Mouse (Mus musculus): ENCODE data around the gene Gdf2. TPM values are rescaled to one million over a fixed set of nuclear protein-coding genes. Genes with fewer than 3 reads are reported as not detected.

Gene Gdf2
- 0.11 and 0.19 TPM in 2 replicates for polyA plus RNA-seq (2015; fragmentation: Nextera tagmentation; extraction: Ambion mirVana)

DNA sequence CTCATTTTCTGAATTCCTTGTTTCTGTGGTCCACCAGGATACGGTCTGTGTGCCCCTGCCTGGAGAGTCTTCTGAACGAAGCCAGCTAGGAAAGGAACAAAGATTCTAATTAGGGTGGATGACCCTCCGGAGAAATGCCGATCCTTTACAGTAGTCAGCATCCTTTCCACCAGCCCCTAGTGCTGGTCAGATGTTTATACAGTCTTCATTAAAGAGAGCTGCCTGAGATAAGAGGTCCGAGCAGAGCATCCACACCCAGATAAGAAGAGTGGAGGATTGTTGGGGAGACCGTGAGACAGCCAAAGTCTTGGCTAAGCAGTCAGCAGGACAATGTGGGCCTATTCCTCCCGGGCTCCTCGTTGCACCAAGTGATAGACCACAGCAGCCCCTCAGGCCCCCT, at the start of gene Gdf2:
Gene Gdf2, plus strand, starts transcription at position 301 of the 400 bp plus-strand sequence.
- Histone ChIP-seq H3K36me3 (no peaks in the 10 kb centered on the region), H3K27ac (no peak within 1 kb of the TSS), H3K4me1 (replicated peaks) (peaks cover 4% of the 10 kb centered on the region), H3K27me3 (peaks cover 6% of the 10 kb centered on the region), H3K9ac (no peak within 1 kb of the TSS), H3K4me2 (no peak within 1 kb of the TSS), H3K4me3 (no peak within 1 kb of the TSS), H3K9me3 (replicated peaks) (no peaks in the 10 kb centered on the region)
- ATAC-seq (replicated peaks; ENCODE audit: insufficient number of reproducible peaks, insufficient read depth, low FRiP score, low read depth), result 0 out of 2 replicates have a peak, but pooled peaks have one; percentile 31
- 28% methylated on average over 8 of the region's 8 CpGs for WGBS

DNA sequence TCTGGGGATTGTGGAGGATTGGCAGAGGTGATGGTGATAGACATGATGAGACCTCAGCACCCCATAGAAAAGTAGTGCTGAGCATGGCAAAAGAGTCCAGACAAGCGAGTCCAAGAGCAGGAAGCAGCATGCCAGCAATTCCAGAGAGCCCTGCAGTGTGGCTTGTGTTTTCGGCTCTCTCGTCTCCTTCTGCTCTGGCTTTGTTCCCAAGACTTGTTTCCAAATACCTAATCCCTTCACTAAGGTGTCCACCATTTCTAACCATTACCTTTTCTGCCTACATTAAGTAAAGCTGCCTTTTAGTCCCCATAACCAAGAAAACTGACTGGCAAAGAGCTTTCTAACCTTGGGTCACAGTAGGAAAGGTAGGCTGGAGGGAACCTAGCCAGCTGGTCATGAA, 49.3 kb upstream of the Gdf2 start:
- H3K9ac ChIP-seq, result no peak overlapping the region
- peaks cover 1% of the 10 kb centered on the region for H3K4me1 ChIP-seq (replicated peaks)
- no peaks in the 10 kb centered on the region for H3K36me3 ChIP-seq
- no peak for ATAC-seq (replicated peaks; ENCODE audit: insufficient number of reproducible peaks, insufficient read depth, low FRiP score, low read depth)
- no peaks in the 10 kb centered on the region for H3K9me3 ChIP-seq (replicated peaks)
- 72% methylated on average over 3 of the region's 3 CpGs for WGBS
- H3K27ac ChIP-seq, result no peak overlapping the region
- H3K4me2 ChIP-seq, result no peak overlapping the region
- H3K4me3 ChIP-seq, result no peak overlapping the region
- H3K27me3 ChIP-seq, result peaks cover 5% of the 10 kb centered on the region; the same call in 1 of the 2 replicates

DNA sequence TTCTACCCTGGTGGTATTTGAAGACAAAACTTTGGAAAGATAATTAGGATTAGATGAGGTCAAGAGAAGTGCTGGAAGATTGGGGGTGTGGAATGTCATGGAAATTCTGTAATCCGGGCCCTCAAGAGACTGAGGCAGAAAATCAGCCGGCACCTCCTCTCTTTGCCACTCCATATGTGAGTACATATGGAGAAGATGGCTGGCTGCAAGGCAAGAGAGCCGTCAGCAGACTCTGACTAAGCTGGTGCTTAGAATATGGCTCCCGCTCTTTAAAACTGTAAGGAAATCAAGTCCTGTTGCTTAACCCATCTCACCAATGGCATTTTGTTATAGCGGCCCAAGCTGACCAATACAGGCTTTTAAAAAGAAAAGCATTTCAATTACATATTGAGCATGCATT, 45.1 kb upstream of the Gdf2 start:
- Histone ChIP-seq H3K9me3 (replicated peaks) (no peaks in the 10 kb centered on the region), H3K4me3 (no peak overlapping the region), H3K27me3 (peaks cover 3% of the 10 kb centered on the region; the same call in 1 of the 2 replicates), H3K9ac (no peak overlapping the region), H3K4me2 (no peak overlapping the region), H3K36me3 (no peaks in the 10 kb centered on the region), H3K4me1 (replicated peaks) (peaks cover 8% of the 10 kb centered on the region), H3K27ac (no peak overlapping the region)
- 84% methylated on average over 5 of the region's 5 CpGs for WGBS
- ATAC-seq (replicated peaks; ENCODE audit: insufficient number of reproducible peaks, insufficient read depth, low FRiP score, low read depth), result no peak

DNA sequence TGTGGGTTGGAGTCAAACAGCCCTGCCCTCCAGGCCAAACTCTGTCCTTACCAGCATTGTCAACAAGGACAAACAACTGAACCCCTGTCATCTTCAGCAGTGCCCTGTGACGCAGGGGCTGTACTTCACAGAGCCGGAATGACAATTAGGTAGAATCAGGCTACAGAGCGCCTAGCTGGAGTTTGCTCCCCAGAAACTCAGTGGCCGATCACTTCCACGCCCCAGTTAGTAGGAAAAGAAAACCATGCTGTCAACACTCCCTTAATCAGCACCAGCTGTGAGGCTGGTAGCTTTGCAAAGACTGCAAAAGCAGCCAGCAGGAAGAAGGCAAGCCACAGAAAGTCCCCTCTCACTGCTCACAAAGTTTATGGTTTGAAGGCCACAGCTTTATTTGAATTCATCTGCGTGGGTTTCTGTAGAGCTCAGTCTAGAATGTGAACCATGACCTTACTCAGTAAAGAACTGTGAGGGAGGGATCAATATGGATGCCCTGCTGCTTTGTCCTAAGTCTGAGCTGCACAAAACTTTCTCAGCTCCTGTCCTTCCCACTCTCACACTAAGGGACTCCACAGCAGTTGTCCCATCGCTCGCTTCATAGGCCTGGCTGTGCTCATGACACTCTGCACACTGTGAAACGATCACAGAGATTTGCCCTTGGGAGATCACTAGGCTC, 44.1 kb upstream of the Gdf2 start:
- Histone ChIP-seq H3K9ac (no peak overlapping the region), H3K4me2 (no peak overlapping the region), H3K4me3 (no peak overlapping the region), H3K27ac (no peak overlapping the region), H3K27me3 (peaks cover 3% of the 10 kb centered on the region; the same call in 1 of the 2 replicates), H3K4me1 (replicated peaks) (peaks cover 8% of the 10 kb centered on the region), H3K36me3 (no peaks in the 10 kb centered on the region), H3K9me3 (replicated peaks) (no peaks in the 10 kb centered on the region)
- ATAC-seq (replicated peaks; ENCODE audit: insufficient number of reproducible peaks, insufficient read depth, low FRiP score, low read depth), result no peak
- WGBS, result 20% methylated on average over 9 of the region's 9 CpGs

DNA sequence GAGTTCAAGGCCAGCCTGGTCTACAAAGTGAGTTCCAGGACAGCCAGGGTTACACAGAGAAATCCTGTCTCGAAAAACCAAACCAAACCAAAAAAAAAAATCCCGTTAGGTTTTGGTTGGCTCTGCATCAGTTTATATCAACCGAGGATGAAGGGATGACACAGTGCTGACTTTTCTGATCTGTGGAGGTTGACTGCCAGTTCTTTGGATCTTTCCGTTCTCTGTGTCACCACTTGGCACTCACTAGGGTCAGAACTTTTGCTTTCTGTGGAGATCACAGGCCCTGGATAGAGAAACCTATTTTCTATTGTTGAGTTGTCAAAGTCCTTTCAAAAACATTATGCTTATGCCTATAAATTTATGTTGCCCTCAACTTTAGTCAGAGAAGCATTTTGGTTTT, 38.1 kb upstream of the Gdf2 start:
- Histone ChIP-seq H3K27ac (no peak overlapping the region), H3K4me1 (replicated peaks) (no peaks in the 10 kb centered on the region), H3K9ac (no peak overlapping the region), H3K27me3 (peaks cover 6% of the 10 kb centered on the region; the same call in 1 of the 2 replicates), H3K4me3 (no peak overlapping the region), H3K4me2 (no peak overlapping the region), H3K36me3 (no peaks in the 10 kb centered on the region), H3K9me3 (replicated peaks) (no peaks in the 10 kb centered on the region)
- no peak for ATAC-seq (replicated peaks; ENCODE audit: insufficient number of reproducible peaks, insufficient read depth, low FRiP score, low read depth)
- 78% methylated on average over 4 of the region's 4 CpGs for WGBS

DNA sequence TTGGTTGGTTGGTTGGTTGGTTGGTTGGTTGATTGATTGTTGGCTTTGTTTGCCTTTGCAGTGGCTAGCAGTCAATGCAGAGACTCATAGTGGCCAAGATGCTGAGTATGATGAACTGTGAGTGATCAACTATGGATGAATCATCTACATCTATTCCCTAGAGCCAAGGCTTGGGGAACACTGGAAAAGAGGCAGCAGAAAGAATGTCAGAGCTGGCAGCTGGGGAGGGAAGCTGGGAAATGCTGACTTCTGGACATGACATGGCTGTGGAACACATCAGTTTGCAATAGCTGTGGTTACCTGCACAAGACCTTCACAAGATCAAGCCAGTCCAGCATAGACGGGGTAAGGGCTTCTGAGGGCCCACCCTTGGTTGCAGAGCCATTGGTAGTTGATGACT, 37.6 kb upstream of the Gdf2 start:
- Histone ChIP-seq H3K27ac (no peak overlapping the region), H3K9me3 (replicated peaks) (no peaks in the 10 kb centered on the region), H3K4me1 (replicated peaks) (no peaks in the 10 kb centered on the region), H3K4me2 (no peak overlapping the region), H3K27me3 (peaks cover 4% of the 10 kb centered on the region; the same call in 1 of the 2 replicates), H3K36me3 (no peaks in the 10 kb centered on the region), H3K9ac (no peak overlapping the region), H3K4me3 (no peak overlapping the region)
- WGBS, result 62% methylated on average over 1 of the region's 1 CpGs
- no peak for ATAC-seq (replicated peaks; ENCODE audit: insufficient number of reproducible peaks, insufficient read depth, low FRiP score, low read depth)

DNA sequence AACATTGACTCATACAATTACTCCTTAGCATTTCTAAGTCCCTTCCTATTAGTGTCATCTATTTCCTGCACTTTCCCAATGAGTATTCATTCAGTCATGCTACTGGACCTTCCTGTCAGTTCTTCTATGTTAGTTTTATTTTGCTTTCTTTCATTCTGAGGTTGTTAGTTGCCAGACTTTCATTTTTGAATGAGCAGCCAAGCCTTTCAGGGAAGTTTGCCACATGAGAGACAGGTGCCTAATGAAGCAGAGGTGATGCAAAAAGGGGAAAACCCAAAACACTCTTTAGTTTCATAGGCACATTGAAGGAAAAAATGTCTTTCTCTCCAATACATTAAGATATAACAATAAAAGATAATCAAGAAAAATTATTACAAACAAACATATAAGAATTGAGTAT, 36.0 kb upstream of the Gdf2 start:
- Histone ChIP-seq H3K9ac (no peak overlapping the region), H3K4me1 (replicated peaks) (no peaks in the 10 kb centered on the region)
- no peak for ATAC-seq (replicated peaks; ENCODE audit: insufficient number of reproducible peaks, insufficient read depth, low FRiP score, low read depth)

DNA sequence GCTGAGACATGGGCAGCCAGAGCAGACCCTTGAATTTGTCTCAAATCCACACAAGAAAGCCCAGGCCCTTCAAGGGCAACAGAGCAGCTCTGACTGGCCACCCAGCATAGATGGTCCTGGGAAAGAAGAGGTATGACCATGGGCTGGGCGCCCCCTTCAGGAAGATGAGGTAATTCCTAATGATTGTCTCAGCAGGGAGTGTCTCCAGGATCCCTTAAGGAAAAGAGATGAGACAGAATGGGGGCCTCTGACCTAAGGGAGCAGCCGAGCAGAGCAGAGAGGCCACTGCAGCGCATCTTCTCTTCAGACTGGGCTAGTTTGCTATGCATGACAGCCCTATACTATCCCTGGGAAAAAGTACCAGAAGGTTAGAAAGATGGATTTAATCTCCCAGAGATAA, 27.1 kb upstream of the Gdf2 start:
- no peak overlapping the region for H3K4me3 ChIP-seq
- H3K27ac ChIP-seq, result no peak overlapping the region
- no peak overlapping the region for H3K4me2 ChIP-seq
- H3K4me1 ChIP-seq (replicated peaks), result no peaks in the 10 kb centered on the region
- H3K36me3 ChIP-seq, result no peaks in the 10 kb centered on the region
- peaks cover 30% of the 10 kb centered on the region for H3K27me3 ChIP-seq
- H3K9ac ChIP-seq, result no peak overlapping the region
- H3K9me3 ChIP-seq (replicated peaks), result no peaks in the 10 kb centered on the region
- no peak for ATAC-seq (replicated peaks; ENCODE audit: insufficient number of reproducible peaks, insufficient read depth, low FRiP score, low read depth)
- 18% methylated on average over 3 of the region's 3 CpGs for WGBS

More for the DNA sequence above, 36.0 kb upstream of the Gdf2 start:
- H3K27me3 ChIP-seq, result 0 out of 2 replicates have a peak, but pooled peaks cover 3% of the 10 kb centered on the region
- H3K36me3 ChIP-seq, result no peaks in the 10 kb centered on the region
- H3K4me2 ChIP-seq, result no peak overlapping the region
- no peak overlapping the region for H3K4me3 ChIP-seq
- H3K27ac ChIP-seq, result no peak overlapping the region
- no peaks in the 10 kb centered on the region for H3K9me3 ChIP-seq (replicated peaks)

DNA sequence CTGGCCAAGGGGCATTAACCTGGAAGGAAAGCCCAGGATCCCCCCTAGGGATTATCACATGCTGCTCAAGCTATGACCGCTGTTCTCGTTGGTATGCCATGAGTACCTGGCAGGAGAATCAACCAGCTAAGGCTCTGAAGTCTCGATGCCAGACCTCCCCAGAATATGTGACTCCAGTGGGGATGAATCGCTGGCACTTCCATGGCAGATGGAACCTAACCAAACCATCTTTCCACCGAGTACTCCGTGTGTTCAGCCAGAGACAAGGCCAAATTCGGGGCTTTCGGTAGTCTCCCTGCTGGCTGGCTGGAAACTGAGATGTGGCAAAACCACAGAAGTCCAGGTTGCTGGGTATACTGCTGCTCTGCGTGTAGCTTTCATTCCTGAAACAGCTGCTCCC, 26.6 kb upstream of the Gdf2 start:
- no peak for ATAC-seq (replicated peaks; ENCODE audit: insufficient number of reproducible peaks, insufficient read depth, low FRiP score, low read depth)
- WGBS, result 84% methylated on average over 9 of the region's 9 CpGs
- no peaks in the 10 kb centered on the region for H3K4me1 ChIP-seq (replicated peaks)
- H3K9me3 ChIP-seq (replicated peaks), result no peaks in the 10 kb centered on the region
- no peak overlapping the region for H3K4me3 ChIP-seq
- H3K9ac ChIP-seq, result no peak overlapping the region
- H3K36me3 ChIP-seq, result no peaks in the 10 kb centered on the region
- H3K4me2 ChIP-seq, result no peak overlapping the region
- H3K27me3 ChIP-seq, result peaks cover 34% of the 10 kb centered on the region
- H3K27ac ChIP-seq, result no peak overlapping the region

DNA sequence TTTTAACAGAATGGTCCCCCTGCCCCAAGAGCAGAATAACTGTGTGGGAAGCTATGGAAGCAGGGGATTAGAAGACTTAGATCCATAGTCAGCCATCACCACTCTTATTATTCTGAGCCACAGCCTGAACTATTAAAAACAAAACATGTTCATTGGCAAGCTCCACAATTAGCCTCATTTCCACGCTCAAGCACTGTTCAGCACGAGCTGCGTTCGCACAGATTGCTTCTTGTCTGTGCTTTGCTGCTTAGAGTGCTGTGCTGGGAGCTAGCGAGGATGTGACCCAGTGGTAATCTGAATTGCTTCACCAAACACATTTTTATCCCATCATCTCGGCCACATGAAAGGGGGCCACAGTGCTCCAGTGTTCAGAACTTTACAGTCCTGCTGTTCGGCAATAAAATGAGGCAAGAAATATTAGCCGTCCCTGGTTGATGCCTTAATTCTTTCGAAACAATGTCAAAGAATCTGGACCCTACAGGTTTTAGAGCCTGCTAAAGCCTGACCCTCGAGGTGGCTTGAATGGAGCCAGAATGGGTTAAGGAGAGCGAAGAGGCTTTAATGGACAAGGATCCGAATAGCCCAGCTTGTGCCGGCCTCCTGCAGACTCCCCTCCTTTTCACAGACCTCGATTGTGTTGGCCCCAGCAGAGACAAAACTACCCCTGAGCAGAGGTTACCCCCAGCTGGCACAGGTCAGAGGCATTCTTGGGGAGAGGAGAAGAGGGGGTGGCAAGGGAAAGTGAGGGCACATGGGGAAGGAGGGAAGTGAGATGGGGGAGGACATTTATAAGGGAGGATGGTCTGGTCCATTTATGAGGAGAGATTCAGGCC, 19.9 kb upstream of the Gdf2 start:
- no peaks in the 10 kb centered on the region for H3K36me3 ChIP-seq
- ATAC-seq (replicated peaks; ENCODE audit: insufficient number of reproducible peaks, insufficient read depth, low FRiP score, low read depth), result no peak
- 58% methylated on average over 14 of the region's 14 CpGs for WGBS
- H3K27ac ChIP-seq, result no peak overlapping the region
- no peaks in the 10 kb centered on the region for H3K9me3 ChIP-seq (replicated peaks)
- H3K4me1 ChIP-seq (replicated peaks), result peaks cover 11% of the 10 kb centered on the region
- no peak overlapping the region for H3K4me2 ChIP-seq
- no peak overlapping the region for H3K4me3 ChIP-seq
- H3K9ac ChIP-seq, result no peak overlapping the region
- H3K27me3 ChIP-seq, result peaks cover 79% of the 10 kb centered on the region

DNA sequence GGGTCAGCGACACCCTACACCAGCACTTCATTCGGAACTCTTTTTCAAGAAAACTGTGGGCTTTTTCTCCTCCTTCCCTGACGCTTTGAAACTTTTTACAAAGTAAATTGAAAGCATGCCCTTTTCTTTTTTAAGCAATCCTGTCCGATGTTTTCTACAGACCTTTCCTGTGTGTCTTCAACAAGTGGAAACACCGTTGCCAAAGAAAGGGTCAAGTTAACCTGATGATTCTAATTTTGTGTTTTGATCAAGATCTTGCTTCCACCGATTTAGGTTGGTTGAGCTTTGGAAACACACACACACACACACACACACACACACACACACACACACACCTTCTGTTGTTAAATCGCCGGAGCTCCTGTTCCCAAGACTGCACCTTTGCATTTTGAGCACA, 18.1 kb upstream of the Gdf2 start:
- Histone ChIP-seq H3K27ac (no peak overlapping the region), H3K9me3 (replicated peaks) (no peaks in the 10 kb centered on the region), H3K36me3 (no peaks in the 10 kb centered on the region), H3K4me2 (peak overlapping the region; percentile 98), H3K27me3 (peaks cover 89% of the 10 kb centered on the region), H3K9ac (0 out of 2 replicates have a peak overlapping the region, but pooled peaks have one; percentile 56), H3K4me3 (peak overlapping the region; percentile 62), H3K4me1 (replicated peaks) (peaks cover 11% of the 10 kb centered on the region)
- no peak for ATAC-seq (replicated peaks; ENCODE audit: insufficient number of reproducible peaks, insufficient read depth, low FRiP score, low read depth)
- 16% methylated on average over 8 of the region's 8 CpGs for WGBS
